Comparison of ENCODE assay signal across 15 mouse cellular contexts in genomic region chr13:97725160-97725825, GRCm38 (mm10). TPM values are rescaled to one million over a fixed set of nuclear protein-coding genes. Genes with fewer than 3 reads are reported as not detected.
DNase-seq lines count a peak whose midpoint lies in the region; ATAC-seq and TF ChIP-seq lines count a peak whose summit lies in the region.
"Had no signal": no experiment of that assay in that cellular context is flagged by ENCODE, and none has a peak within 500 bp of the region (broad histone marks: within the 10 kb centered on the region; RNA-seq: fewer than 3 reads in every experiment).

No protein-coding gene starts in this region.

- no peak for TF ChIP-seq EP300 in liver, postnatal 0 days (IDR thresholded peaks at IDR 0.05; ENCODE audit: low read depth)

- no peaks in the 10 kb centered on the region for H3K36me3 ChIP-seq in liver, postnatal 0 days (replicated peaks; ENCODE audit: insufficient read depth, low read length)
- no peaks in the 10 kb centered on the region for H3K36me3 ChIP-seq in embryonic facial prominence, embryonic 14.5 days (ENCODE audit: control insufficient read depth, insufficient read depth, low read length)
- H3K36me3 ChIP-seq in limb, embryonic 15.5 days: no peaks in the 10 kb centered on the region
- H3K36me3 ChIP-seq: forebrain, embryonic 12.5 days; lung, embryonic 15.5 days had no signal

- no peak overlapping the region for H3K4me3 ChIP-seq in liver, postnatal 0 days (ENCODE audit: low read depth, low read length)
- no peak overlapping the region for H3K4me3 ChIP-seq in embryonic facial prominence, embryonic 14.5 days (ENCODE audit: low read depth, low read length)
- H3K4me3 ChIP-seq in limb, embryonic 15.5 days: no peak overlapping the region
- H3K4me3 ChIP-seq: forebrain, embryonic 12.5 days; lung, embryonic 15.5 days had no signal

- no peak for ATAC-seq in liver, postnatal 0 days
- peak; percentile 79 for ATAC-seq in embryonic facial prominence, embryonic 14.5 days (ENCODE audit: low read depth)
- peak; percentile 63 for ATAC-seq in limb, embryonic 15.5 days (ENCODE audit: insufficient number of reproducible peaks, low FRiP score, low TSS enrichment, low read depth)
- no peak for ATAC-seq in frontal cortex, adult (ENCODE audit: low TSS enrichment)
- ATAC-seq: intestine, postnatal 0 days had no signal

- intact Hi-C loops in gastrocnemius, postnatal 14 days (cut with DNase I; ENCODE audit: low total_unique reads): no loop called here
- intact Hi-C loops in gastrocnemius, postnatal 36 days (cut with DNase I): no loop called here

- peak; percentile 21; the same call in 1 of the 2 replicates for TF ChIP-seq CTCF in liver, postnatal 0 days (IDR thresholded peaks at IDR 0.05; ENCODE audit: low read depth)

- H3K27ac ChIP-seq in liver, postnatal 0 days (ENCODE audit: low read depth): no peak overlapping the region
- H3K27ac ChIP-seq in embryonic facial prominence, embryonic 14.5 days (replicated peaks; ENCODE audit: low read depth, low read length): peak overlapping the region; percentile 33
- H3K27ac ChIP-seq in limb, embryonic 15.5 days: no peak overlapping the region
- H3K27ac ChIP-seq: forebrain, embryonic 12.5 days; hindbrain, embryonic 14.5 days; lung, embryonic 15.5 days had no signal

- H3K4me1 ChIP-seq in liver, postnatal 0 days (ENCODE audit: insufficient read depth): no peaks in the 10 kb centered on the region
- H3K4me1 ChIP-seq in embryonic facial prominence, embryonic 14.5 days (ENCODE audit: control insufficient read depth, insufficient read depth, low read length): peaks cover 14% of the 10 kb centered on the region
- peaks cover 22% of the 10 kb centered on the region; the same call in 1 of the 2 replicates for H3K4me1 ChIP-seq in limb, embryonic 15.5 days

- H3K4me2 ChIP-seq in liver, postnatal 0 days (ENCODE audit: low read depth, low read length): no peak overlapping the region
- no peak overlapping the region for H3K4me2 ChIP-seq in embryonic facial prominence, embryonic 14.5 days (ENCODE audit: low read depth, low read length)
- H3K4me2 ChIP-seq in limb, embryonic 15.5 days: no peak overlapping the region
- H3K4me2 ChIP-seq: forebrain, embryonic 12.5 days; hindbrain, embryonic 14.5 days; lung, embryonic 15.5 days had no signal

- H3K9me3 ChIP-seq in liver, postnatal 0 days (ENCODE audit: low read length): no peaks in the 10 kb centered on the region
- no peaks in the 10 kb centered on the region for H3K9me3 ChIP-seq in embryonic facial prominence, embryonic 14.5 days (ENCODE audit: control insufficient read depth, low read length)
- H3K9me3 ChIP-seq in limb, embryonic 15.5 days: no peaks in the 10 kb centered on the region
- H3K9me3 ChIP-seq: forebrain, embryonic 12.5 days; lung, embryonic 15.5 days had no signal

- WGBS in liver, postnatal 0 days (ENCODE audit: insufficient replicate concordance): 78% methylated on average over 11 of the region's 11 CpGs
- WGBS in embryonic facial prominence, embryonic 14.5 days: 46% methylated on average over 11 of the region's 11 CpGs
- WGBS in limb, embryonic 15.5 days: 49% methylated on average over 11 of the region's 11 CpGs

- DNase-seq in gastrocnemius, postnatal 14 days: peak; percentile 37
- DNase-seq in gastrocnemius, postnatal 36 days: no peak
- no peak for DNase-seq in liver, postnatal 0 days
- DNase-seq in liver: no peak
- DNase-seq in embryonic facial prominence, embryonic 14.5 days (ENCODE audit: low spot score): peak; percentile 87
- DNase-seq: heart, postnatal 10 days; layer of hippocampus, postnatal 36 days; right cerebral cortex, adult 18-20 months; thymus, postnatal 14 days had no signal

- H3K9ac ChIP-seq in liver, postnatal 0 days (replicated peaks): no peak overlapping the region
- H3K9ac ChIP-seq in embryonic facial prominence, embryonic 14.5 days (ENCODE audit: low read depth, low read length): no peak overlapping the region
- H3K9ac ChIP-seq in limb, embryonic 15.5 days: no peak overlapping the region
- H3K9ac ChIP-seq: forebrain, embryonic 12.5 days; hindbrain, embryonic 14.5 days; lung, embryonic 15.5 days had no signal

- H3K27me3 ChIP-seq in liver, postnatal 0 days (ENCODE audit: insufficient read depth, low read length): no peaks in the 10 kb centered on the region
- no peaks in the 10 kb centered on the region for H3K27me3 ChIP-seq in embryonic facial prominence, embryonic 14.5 days (replicated peaks; ENCODE audit: control insufficient read depth, insufficient read depth, low read length)
- no peaks in the 10 kb centered on the region for H3K27me3 ChIP-seq in limb, embryonic 15.5 days
- H3K27me3 ChIP-seq: forebrain, embryonic 12.5 days; lung, embryonic 15.5 days had no signal

RNA-seq across cellular contexts. Expression of gene Gm10260, which starts 35.1 kb away (rescaled TPM):
- total RNA-seq in gastrocnemius, postnatal 14 days (2021): 100 to 1,000 TPM; 129 to 154 TPM
- total RNA-seq in gastrocnemius, postnatal 36 days (2021): 100 to 1,000 TPM in 1 of 2 experiments, 10 to 100 TPM in 1; 80.3 to 112 TPM
- 5.5 and 5.6 TPM in 2 replicates for polyA plus RNA-seq in liver, postnatal 0 days (2015; fragmentation: Nextera tagmentation; extraction: Ambion mirVana)
- polyA plus RNA-seq in embryonic facial prominence, embryonic 14.5 days (2014; fragmentation: Nextera tagmentation; extraction: Ambion mirVana): 8.6 and 10.9 TPM in 2 replicates
- 0.96 and 4.1 TPM in 2 replicates for polyA plus RNA-seq in limb, embryonic 15.5 days (2015; fragmentation: Nextera tagmentation; extraction: Ambion mirVana)

Comparison
In these comparisons a context has a peak if more than half of its experiments do, and no peak if none do; other contexts are left out.
1. DNase-seq: peak in gastrocnemius, postnatal 14 days (single experiment) and embryonic facial prominence, embryonic 14.5 days (single experiment); none in gastrocnemius, postnatal 36 days (0 of 2), liver, postnatal 0 days (single experiment) and liver (single experiment).
2. ATAC-seq: peak in embryonic facial prominence, embryonic 14.5 days (single experiment) and limb, embryonic 15.5 days (single experiment); none in liver, postnatal 0 days (single experiment) and frontal cortex, adult (single experiment).